Mouse (Mus musculus) ES-Bruce4 (cell line): ENCODE results near the gene Col5a1.

Experiments
- CTCF ChIP-seq: IDR thresholded peaks from one replicate; pipeline ENCODE4 v1.8.1; 2011; ENCODE audit warnings: low read depth, low read length
- EP300 ChIP-seq: IDR thresholded peaks from 2 replicates; pipeline ENCODE4 v1.6.1; 2011; ENCODE audit warnings: low read depth, low read length; ENCODE audit not compliant: insufficient read depth
- POLR2A ChIP-seq: IDR thresholded peaks from one replicate; pipeline ENCODE4 v1.8.1; 2011; ENCODE audit warnings: low read length; ENCODE audit not compliant: insufficient read depth

GRCm38 (mm10) chr2:28031860-28032259 is 145.6 kb downstream of the Col5a1 start:
- no peak for TF ChIP-seq CTCF
- TF ChIP-seq POLR2A: no peak
- TF ChIP-seq EP300: no peak
